28 mouse cellular contexts compared by ENCODE assay signal in the genomic region with DNA sequence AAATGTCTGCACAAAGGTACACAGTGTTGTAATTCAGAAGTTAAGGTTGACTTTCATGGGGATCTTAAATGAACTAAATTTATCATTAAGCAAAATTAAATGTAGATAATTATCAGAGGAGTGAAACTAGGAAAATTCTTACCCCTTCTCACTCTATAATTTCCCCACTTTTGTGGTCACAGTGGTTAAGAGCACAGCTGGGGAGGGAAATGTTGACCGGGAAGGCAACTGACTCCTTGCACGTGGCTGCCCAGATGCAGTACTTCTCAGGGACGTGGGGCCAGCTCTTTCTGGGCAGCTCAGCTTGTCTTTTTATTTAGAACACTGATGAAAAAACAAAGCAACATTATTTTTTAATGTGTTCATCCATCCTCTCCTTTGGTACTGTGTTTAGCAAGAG. TPM values are rescaled to one million over a fixed set of nuclear protein-coding genes. Genes with fewer than 3 reads are reported as not detected.
DNase-seq lines count a peak whose midpoint lies in the region; ATAC-seq lines count a peak whose summit lies in the region.
"Had no signal": no experiment of that assay in that cellular context is flagged by ENCODE, and none has a peak within 500 bp of the region (broad histone marks: within the 10 kb centered on the region; RNA-seq: fewer than 3 reads in every experiment).

No protein-coding gene starts in this region.

- no peaks in the 10 kb centered on the region for H3K27me3 ChIP-seq in midbrain, embryonic 15.5 days (replicated peaks)
- H3K27me3 ChIP-seq: forebrain, embryonic 13.5 days; heart, embryonic 12.5 days; heart, embryonic 15.5 days; hindbrain, embryonic 12.5 days; hindbrain, embryonic 15.5 days had no signal

- H3K4me2 ChIP-seq in midbrain, embryonic 15.5 days: no peak overlapping the region
- H3K4me2 ChIP-seq: forebrain, embryonic 13.5 days; heart, embryonic 12.5 days; heart, embryonic 15.5 days; hindbrain, embryonic 12.5 days; hindbrain, embryonic 15.5 days had no signal

- peak; percentile 74 for DNase-seq in heart, adult 11 months
- no peak for DNase-seq in heart, postnatal 25 days (ENCODE audit: low spot score)
- DNase-seq: adrenal gland, adult 8-10 months; adrenal gland, postnatal 25 days; cerebellum, adult 11-12 months; cerebellum, adult 8-10 months; cerebellum, postnatal 10 days; cerebellum, postnatal 36 days; gastrocnemius, postnatal 10 days; gastrocnemius, postnatal 36 days; heart, adult 18-20 months; heart, postnatal 10 days; heart, postnatal 4 days had no signal

- H3K9me3 ChIP-seq in midbrain, embryonic 15.5 days: no peaks in the 10 kb centered on the region
- H3K9me3 ChIP-seq: forebrain, embryonic 10.5 days; forebrain, embryonic 13.5 days; heart, embryonic 12.5 days; heart, embryonic 15.5 days; hindbrain, embryonic 12.5 days; hindbrain, embryonic 15.5 days had no signal

- no peak overlapping the region for H3K9ac ChIP-seq in midbrain, embryonic 15.5 days
- H3K9ac ChIP-seq: forebrain, embryonic 13.5 days; heart, embryonic 12.5 days; heart, embryonic 15.5 days; hindbrain, embryonic 12.5 days; hindbrain, embryonic 15.5 days had no signal

- H3K36me3 ChIP-seq in midbrain, embryonic 15.5 days (replicated peaks): no peaks in the 10 kb centered on the region
- H3K36me3 ChIP-seq: forebrain, embryonic 10.5 days; heart, embryonic 12.5 days; heart, embryonic 15.5 days; hindbrain, embryonic 12.5 days; hindbrain, embryonic 15.5 days had no signal

- no peaks in the 10 kb centered on the region for H3K4me1 ChIP-seq in midbrain, embryonic 15.5 days
- H3K4me1 ChIP-seq: forebrain, embryonic 10.5 days; forebrain, embryonic 13.5 days; heart, embryonic 12.5 days; heart, embryonic 15.5 days; hindbrain, embryonic 12.5 days; hindbrain, embryonic 15.5 days had no signal

- intact Hi-C loops in heart, postnatal 25 days (cut with DNase I): no loop called here

- ATAC-seq in granulocyte monocyte progenitor cell, adult 5-6 weeks (replicated peaks; ENCODE audit: poor library complexity, severe bottlenecking): peak; percentile 89
- peak; percentile 87 for ATAC-seq in megakaryocyte progenitor cell, adult 5-6 weeks (replicated peaks; ENCODE audit: poor library complexity)
- ATAC-seq in CD4-positive, CD25-positive, alpha-beta regulatory T cell, adult 4 months: no peak
- ATAC-seq in midbrain, embryonic 15.5 days (replicated peaks): no peak
- ATAC-seq: activated CD4-positive, CD25-positive, alpha-beta regulatory T cell, adult 4 months; forebrain, embryonic 13.5 days; forebrain, embryonic 16.5 days; intestine, embryonic 16.5 days had no signal

- WGBS in midbrain, embryonic 15.5 days: 77% methylated on average over 3 of the region's 3 CpGs

- H3K27ac ChIP-seq in midbrain, embryonic 15.5 days: no peak overlapping the region
- H3K27ac ChIP-seq: forebrain, embryonic 10.5 days; forebrain, embryonic 13.5 days; heart, embryonic 15.5 days; hindbrain, embryonic 12.5 days; hindbrain, embryonic 15.5 days had no signal

- no peak overlapping the region for H3K4me3 ChIP-seq in midbrain, embryonic 15.5 days
- H3K4me3 ChIP-seq: forebrain, embryonic 10.5 days; forebrain, embryonic 13.5 days; heart, embryonic 12.5 days; heart, embryonic 15.5 days; hindbrain, embryonic 12.5 days; hindbrain, embryonic 15.5 days had no signal

RNA-seq across cellular contexts. Expression of a gene that starts 37.9 kb away (rescaled TPM):
- under 1 TPM; 0.39 to 0.94 TPM for total RNA-seq in heart, postnatal 25 days (2021)
- not detected in 2 replicates for total RNA-seq in granulocyte monocyte progenitor cell, adult 5-6 weeks (2014; fragmentation: Nextera tagmentation)
- total RNA-seq in granulocyte monocyte progenitor cell, adult 5-6 weeks (2017): 0.09 TPM in 1 of 2 replicates, not detected in the other
- 0.56 and 1.2 TPM in 2 replicates for total RNA-seq in megakaryocyte progenitor cell, adult 5-6 weeks (2015)
- 0.42 and 2.9 TPM in 2 replicates for total RNA-seq in megakaryocyte progenitor cell, adult 5-6 weeks (2017)
- 100 to 1,000 TPM; 218 to 281 TPM for polyA plus RNA-seq in CD4-positive, CD25-positive, alpha-beta regulatory T cell, adult 4 months (2017; shearing (Covaris generic))
- polyA plus RNA-seq in midbrain, embryonic 15.5 days (2015; fragmentation: Nextera tagmentation; extraction: Ambion mirVana): not detected in 2 replicates
- total RNA-seq: MEL had no signal
- polyA plus RNA-seq: forebrain, embryonic 10.5 days; forebrain, embryonic 13.5 days; forebrain, embryonic 16.5 days; hindbrain, embryonic 12.5 days had no signal

RNA-seq across cellular contexts. Expression of a gene that starts 56.2 kb away (rescaled TPM):
- total RNA-seq in heart, postnatal 25 days (2021): not detected
- total RNA-seq in granulocyte monocyte progenitor cell, adult 5-6 weeks (2014; fragmentation: Nextera tagmentation): 3.9 TPM in 1 of 2 replicates, not detected in the other
- total RNA-seq in granulocyte monocyte progenitor cell, adult 5-6 weeks (2017): 2.3 TPM in 1 of 2 replicates, not detected in the other
- 1.2 and 2.1 TPM in 2 replicates for total RNA-seq in megakaryocyte progenitor cell, adult 5-6 weeks (2015)
- 0.83 and 0.88 TPM in 2 replicates for total RNA-seq in megakaryocyte progenitor cell, adult 5-6 weeks (2017)
- 1 to 10 TPM; 5.9 to 6.3 TPM for polyA plus RNA-seq in CD4-positive, CD25-positive, alpha-beta regulatory T cell, adult 4 months (2017; shearing (Covaris generic))
- 3.3 and 3.7 TPM in 2 replicates for polyA plus RNA-seq in midbrain, embryonic 15.5 days (2015; fragmentation: Nextera tagmentation; extraction: Ambion mirVana)
- total RNA-seq: adrenal gland, adult 8-10 months; adrenal gland, postnatal 25 days; gastrocnemius, adult 18-20 months; gastrocnemius, postnatal 10 days; gastrocnemius, postnatal 36 days; heart, postnatal 10 days; heart, postnatal 4 days; MEL had no signal
- polyA plus RNA-seq: heart, embryonic 12.5 days had no signal

Comparison
In these comparisons a context has a peak if more than half of its experiments do, and no peak if none do; other contexts are left out.
1. ATAC-seq: peak in granulocyte monocyte progenitor cell, adult 5-6 weeks (single experiment) and megakaryocyte progenitor cell, adult 5-6 weeks (single experiment); none in CD4-positive, CD25-positive, alpha-beta regulatory T cell, adult 4 months (single experiment) and midbrain, embryonic 15.5 days (single experiment).